Mouse (Mus musculus) thymus, adult 2 months (tissue): ENCODE measurements around the gene Phc2.

Experiments
- CTCF ChIP-seq: fragments of 200-500 bp; IDR thresholded peaks from 2 replicates; pipeline ENCODE4 v1.5.1; 2012; ENCODE audit warnings: mild to moderate bottlenecking, control low read depth, low read length, moderate library complexity, borderline replicate concordance; ENCODE audit not compliant: control insufficient read depth, poor library complexity, insufficient read depth; ENCODE audit errors: extremely low read depth
- POLR2A ChIP-seq: fragments of 200-500 bp; IDR thresholded peaks from 2 replicates; pipeline ENCODE4 v1.6.1; 2012; ENCODE audit warnings: mild to moderate bottlenecking, low read length, control low read depth, moderate library complexity; ENCODE audit not compliant: control insufficient read depth, poor library complexity, insufficient read depth; ENCODE audit errors: extremely low read depth

GRCm38 (mm10) chr4:128782037-128782436, 127.5 kb downstream of the Phc2 start:
- TF ChIP-seq CTCF (no peak), POLR2A (no peak)
